Mouse (Mus musculus) fibroblast of lung, adult 2 months (primary cell): ENCODE measurements around the gene C77080.
A peak's percentile ranks its signal among the peaks of the same experiment; 100 is the strongest.

Source experiments
- DNase-seq: peaks from one replicate; pipeline ENCODE4 v3.0.0-alpha.2; 2011; ENCODE audit warnings: low read depth

The C77080 gene

DNA sequence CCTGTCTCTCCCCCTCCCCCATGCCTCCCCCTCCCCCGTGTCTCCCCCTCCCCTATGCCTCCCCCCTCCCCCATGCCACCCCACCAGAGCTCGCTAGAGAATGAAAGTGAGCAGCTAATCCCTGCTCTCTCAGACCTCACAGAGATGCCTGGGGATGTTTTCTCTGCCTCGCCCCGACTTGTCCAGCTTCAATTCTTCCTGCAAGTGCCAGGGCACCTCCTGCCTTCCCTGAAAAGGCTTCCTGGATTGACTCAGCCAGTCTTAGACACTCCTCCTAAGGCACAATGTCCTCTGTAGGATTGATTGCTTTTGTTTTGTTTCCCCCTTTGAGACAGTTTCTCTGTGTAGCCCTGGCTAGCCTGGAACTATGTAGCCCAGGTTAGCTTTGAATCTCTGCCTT lies at the start of gene C77080:
TSS of gene C77080 (minus strand) at position 209 of the 400 bp plus-strand sequence.
- no peak for DNase-seq

DNA sequence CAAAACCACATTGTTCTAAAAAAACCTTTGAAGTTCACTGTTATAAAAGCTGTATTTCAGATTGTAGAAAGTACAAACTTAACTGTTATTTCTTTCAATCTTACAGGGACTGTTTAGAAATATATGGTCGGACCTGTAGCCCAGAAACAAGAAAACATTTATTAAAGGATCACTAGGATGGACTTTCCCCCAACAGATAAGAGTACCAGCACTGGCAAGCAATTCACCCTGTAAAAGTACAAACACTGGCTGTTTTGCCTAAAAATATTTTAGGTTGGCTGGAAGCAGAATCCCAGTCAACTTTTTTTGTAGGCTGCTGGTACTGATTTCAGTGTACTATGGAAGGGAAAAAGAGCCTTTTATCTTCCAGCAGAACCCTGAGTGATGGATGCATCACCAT lies 46.7 kb upstream of the C77080 start:
- no peak for DNase-seq

DNA sequence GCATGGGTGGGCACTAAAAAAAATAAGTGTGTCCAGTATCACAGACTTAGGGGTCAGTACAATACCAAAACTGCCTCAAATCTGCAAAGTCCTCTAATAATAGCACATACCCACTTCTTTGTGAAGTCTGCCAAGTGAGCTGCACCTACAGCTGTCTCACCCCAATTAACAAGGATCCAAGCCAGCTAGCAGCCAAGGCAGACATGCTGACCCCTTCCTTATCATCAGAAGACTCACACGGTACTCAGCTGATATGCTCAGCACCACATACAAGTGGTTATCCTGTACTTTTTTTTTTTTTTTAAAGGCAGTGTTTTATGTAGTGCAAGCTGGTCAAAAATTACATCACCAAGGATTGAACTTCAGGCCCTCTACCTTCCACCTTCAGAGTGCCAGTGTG lies 43.1 kb upstream of the C77080 start:
- no peak for DNase-seq

DNA sequence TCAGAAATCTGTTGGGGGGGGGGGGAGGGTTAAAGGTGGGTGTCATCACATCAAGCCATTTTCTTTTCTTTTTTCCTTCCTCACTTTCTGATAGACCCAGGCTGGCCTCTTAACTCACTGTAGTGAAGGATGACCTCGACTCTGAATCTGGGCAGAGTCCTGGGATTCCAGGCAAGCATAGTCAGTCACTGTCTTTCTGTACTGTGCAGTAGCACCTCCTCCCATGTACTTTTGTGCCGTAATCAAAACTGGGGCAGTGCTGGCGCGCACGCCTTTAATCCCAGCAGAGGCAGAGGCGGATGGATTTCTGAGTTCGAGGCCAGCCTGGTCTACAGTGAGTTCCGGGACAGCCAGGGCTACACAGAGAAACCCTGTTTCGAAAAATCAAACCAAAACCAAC lies 42.6 kb upstream of the C77080 start:
- DNase-seq, result no peak

DNA sequence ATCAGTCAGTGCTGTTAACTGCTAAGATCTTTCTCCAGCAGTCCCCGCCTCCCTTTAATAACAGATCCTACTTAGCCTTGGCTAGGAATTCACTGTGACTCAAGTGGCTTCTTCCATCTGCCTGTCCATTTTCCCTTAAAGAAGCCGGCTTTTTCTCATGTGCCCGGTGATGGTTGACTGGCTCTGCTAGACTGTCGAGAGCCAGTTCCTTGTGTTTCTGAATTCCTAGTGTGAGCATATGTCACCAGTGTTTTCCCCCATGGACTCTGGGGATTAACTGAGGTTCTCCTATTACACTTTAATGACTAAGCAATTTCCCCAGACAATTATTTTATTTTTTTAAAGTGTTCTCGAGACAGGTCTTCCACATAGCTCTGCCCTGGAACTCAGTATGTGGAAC lies 42.2 kb upstream of the C77080 start:
- peak; percentile 42 for DNase-seq

DNA sequence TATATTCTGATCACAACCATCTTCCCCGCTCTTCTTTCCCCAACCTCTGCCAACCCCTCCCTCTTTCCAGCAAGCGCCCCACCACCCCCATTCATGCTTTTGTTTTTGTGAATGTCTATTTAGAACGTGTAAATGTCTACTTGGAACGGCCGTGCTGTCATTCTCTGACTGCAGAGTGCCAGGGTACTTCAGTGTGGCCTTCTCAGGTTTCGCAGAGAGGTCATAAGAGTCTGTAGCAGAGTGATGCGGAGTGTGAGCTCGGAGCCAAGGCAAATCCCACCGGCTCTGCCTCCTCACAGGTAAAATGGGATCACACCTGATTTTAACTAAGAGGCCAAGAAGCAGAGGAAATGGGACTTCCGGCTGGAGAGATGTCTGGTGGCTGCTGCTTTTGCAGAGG lies 37.9 kb upstream of the C77080 start:
- no peak for DNase-seq

DNA sequence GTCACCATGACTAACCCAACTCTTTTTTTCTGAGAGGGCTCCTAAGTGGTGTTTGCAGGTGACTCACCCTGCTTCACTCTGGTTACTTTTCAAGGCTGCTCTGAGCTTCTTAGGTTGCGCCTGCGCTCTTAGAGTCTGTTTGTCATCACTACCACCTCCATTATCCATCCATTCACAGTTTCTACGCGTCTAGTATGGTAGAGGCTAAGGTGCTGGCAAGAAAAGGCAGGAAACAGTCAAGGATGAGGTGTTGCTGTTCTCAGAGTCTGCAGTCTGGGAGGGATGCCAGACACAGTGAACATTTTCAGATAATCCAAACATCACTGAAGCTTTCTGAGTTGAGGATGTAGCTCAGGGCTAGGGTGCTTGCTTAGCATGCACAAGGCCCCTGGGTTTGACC lies 36.5 kb upstream of the C77080 start:
- DNase-seq, result no peak

DNA sequence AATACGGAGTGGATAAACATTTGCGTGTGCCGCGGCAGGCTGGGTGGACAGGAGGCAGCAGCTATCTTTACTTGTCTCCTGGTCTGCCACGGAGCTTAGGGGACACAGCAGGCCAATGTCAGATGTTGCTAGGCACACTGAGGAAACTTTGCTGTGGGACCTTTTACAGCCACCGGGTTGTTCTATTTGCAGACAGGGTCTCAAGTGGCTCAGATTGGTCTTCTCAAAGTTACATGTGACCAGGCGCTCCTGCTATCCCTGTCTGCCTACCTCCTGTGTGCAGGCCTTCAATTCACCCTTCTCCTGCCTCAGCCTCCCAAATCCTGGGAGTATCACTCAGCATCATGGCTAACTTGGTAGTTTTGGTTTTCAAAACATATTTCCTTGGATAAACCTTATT lies 34.9 kb upstream of the C77080 start:
- no peak for DNase-seq

DNA sequence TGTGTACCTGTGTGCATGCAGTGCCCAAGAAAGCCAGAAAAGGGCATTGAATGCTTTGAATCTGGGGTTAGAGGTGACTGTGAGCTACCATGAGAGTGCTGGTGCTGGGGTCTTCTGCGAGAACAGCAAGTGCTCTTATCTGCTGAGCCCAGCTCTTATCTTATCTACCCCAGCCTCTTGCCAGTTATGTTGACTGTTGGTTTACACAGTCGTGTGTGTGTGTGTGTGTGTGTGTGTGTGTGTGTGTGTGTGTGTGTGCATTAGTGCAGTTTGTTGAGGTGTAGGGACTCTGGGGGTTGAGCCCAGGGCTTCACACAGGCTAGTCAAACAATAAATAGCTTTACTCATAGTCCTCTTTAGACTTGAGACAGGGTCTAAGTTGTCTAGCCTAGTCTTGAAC lies 34.0 kb upstream of the C77080 start:
- DNase-seq, result no peak

DNA sequence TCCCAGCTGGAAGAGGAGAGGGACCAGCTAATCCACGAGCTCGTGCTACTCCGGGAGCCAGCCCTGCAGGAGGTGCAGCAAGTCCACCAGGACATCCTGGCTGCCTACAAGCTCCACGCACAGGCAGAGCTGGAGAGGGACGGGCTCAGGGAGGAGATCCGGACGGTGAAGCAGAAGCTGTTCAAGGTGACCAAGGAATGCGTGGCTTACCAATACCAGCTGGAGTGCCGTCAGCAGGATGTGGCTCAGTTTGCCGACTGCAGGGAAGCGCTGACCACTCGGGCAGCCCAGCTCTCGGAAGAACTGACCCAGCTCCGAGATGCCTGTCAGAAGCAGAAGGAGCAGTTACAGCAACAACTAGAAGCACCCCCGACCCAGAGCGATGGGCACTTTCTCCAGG lies 32.5 kb upstream of the C77080 start:
- no peak for DNase-seq

DNA sequence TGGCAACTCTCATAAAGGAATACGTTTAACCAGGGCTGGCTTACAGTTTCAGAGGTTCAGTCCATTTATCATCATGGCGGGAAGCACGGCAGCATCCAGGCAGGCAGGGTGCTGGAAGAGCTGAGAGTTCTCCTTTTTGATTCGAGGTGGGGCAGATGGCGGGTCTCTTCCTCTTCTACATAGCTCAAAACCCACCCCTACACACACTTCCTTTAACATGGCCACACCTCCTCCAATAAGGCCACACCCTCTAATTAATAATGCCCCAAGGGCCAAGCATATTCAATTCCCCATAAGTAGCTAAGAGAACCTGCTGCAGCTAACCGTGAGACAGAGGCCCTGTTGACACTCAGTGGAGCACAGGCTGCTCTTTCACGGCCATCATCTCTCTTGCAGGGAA lies 31.6 kb upstream of the C77080 start:
- no peak for DNase-seq

DNA sequence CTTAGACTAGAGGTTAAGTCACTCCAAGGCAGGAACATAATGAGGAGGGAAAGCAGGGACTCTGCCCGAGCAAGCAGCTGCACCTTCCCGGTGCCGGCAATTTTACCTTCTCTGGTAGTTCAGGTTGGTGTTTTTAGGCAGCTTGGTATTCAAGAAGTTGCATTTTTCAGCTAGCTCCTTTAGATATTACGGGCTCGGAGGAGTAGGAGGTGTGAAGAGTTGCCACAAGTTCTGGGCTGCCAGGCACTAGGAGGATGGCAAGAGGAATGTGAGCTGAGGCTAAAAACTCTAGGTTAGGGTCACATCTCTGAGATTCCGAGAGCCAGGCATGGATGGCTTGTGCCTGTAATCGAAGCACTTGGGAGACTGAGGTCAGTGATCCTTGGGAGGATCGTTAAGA lies 28.5 kb upstream of the C77080 start:
- no peak for DNase-seq

DNA sequence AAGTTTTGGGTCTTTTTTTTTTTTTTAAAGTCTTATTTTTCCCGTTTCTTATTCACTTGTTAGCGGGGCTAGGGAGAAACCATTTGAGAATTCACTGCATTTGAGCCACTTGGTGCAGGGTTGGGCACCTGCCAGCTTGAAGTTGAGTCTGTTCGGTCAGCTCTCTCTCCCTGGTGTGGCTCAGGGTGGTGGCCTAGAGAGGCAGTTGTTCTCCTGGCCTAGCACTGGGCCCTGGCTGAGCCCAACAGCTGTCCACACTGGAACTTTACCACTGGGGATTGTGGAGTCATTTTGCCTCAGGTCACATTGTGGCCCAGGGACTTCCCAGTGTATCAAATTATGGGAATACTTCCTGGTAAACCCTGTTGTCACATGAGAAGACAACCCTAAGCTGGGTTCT lies 26.9 kb upstream of the C77080 start:
- DNase-seq, result no peak

DNA sequence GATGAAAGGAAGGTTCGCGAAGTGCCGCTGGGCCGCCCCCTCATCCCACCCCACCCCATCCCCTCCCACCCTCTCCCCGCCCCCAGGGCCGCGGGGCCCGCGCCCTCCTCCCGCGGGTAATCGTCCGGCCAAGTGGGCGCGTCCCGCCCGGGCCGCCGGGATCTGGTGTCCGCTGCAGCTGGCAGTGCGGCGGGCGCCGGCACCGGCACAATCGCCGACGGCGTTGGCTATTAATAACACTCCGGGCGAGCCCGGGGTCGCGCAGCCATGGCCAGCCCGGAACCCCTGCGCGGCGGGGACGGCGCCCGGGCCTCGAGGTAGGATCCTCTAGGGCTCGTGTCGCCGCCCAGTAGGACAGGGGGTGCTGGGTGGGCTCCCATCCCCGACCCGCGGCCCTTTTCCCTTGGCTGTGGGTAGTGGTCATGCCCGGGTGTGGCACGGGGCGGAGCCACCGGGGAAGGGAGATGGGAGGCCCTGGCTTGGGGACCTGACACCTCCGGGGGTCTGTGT lies 26.3 kb upstream of the C77080 start, which contains the start of gene Sync:
TSS of gene Sync (plus strand) at position 146 of the 510 bp plus-strand sequence.
- DNase-seq, result no peak

DNA sequence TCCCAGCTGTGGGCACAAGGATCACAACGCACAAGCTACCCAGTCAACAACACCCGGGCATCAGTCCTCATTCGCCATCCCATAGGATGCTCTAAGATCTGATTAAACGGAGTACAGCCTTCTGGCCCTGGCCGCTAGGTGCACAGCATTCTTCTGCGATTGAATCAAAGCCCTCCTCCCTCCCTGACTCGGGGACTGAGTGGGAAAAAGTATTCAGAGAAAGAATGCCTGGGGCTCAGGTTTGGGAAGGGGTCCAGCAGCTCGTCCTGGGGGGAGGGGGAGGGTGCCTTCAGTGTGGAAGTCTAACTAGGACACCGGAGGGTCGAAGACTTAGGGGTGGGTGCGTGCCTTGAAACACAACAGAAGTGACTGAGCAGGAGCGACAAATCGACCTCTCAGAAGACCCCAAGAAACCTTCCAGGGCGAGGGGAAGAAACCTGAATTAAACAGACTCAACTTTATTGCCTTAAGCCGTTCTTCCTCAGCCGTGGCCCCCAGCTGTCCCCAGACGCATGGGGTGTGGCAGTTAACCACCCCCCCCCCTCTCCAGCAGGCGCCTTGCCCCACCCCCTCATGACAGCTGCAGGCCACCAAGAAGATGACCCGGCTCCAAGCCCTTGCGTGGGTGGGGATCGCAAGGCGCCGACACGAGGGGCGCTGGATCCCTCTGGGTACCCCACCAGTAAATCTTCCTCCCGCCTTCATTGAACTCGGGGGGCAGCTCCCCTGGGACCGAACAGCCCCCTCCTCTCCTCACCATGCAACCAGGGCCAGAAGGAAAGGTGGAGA lies 25.7 kb upstream of the C77080 start:
- DNase-seq, result no peak

DNA sequence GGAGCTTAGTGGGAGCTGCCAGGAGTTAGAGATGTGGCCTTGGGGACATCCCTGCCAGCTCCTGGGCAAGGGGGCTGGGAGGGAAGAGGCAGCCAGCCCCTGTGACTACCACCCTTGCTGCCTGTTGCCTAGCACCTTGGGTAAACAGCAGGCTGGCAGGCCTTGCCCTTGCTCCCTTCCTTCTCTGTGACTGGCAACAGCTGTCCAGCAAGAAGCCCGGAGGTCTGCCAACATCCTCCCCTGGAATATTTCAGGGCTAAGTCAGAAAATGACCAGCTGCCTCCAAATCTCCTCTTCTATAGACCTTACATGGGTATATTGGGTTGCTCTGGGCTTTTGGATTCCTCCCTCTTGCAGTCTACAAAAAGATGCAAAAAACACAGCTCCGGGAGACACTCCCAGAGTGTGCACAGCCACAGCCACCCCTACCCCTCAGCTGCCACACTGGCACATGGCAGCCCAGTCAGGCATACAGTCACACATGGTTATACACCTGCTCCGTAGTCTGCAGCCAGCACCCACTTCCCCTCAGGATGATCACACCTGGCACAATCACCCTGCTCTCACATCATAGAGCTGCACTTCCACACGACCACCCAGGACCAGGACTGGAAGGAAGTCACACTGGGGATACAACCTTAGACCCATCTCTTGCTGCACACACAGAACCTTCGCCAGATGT lies 24.9 kb upstream of the C77080 start:
- no peak for DNase-seq

DNA sequence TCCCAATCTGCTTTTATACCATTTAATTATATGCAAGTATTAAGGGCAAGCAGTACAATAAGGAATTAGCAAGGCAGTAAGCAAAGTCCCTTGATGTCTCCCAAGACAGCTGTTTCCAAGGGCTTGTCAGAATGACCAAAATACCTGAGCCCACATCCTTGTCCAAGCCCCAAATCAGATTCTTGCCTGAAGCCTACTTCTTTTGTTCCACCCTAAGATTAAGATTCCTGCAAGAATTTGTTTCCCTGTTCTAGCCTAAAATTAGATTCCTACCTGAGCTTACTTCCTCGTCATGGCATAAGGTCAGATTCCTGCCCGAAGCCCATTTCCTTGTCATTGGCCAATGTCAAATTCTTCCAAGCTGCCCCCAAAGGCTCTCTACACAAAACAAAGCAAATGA lies 23.5 kb upstream of the C77080 start:
- no peak for DNase-seq

DNA sequence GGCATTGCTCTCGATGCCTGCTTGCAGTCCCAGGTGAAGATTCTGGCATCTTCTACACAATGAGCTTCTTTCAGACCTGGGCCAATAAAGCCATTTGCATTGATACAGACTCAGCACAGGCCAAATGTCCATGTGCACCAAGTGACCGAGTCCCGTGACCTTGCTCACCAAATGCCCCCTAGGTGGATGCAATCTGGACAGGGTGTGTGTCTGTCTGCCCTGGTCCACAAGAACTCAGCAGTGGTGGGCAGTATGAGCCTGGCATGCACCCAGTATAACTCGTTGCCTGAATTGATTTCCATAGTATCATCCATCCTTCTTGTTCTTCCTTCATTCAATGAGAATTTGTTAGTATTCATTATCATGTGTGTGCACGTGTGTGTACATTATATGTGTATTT lies 22.0 kb upstream of the C77080 start:
- no peak for DNase-seq

DNA sequence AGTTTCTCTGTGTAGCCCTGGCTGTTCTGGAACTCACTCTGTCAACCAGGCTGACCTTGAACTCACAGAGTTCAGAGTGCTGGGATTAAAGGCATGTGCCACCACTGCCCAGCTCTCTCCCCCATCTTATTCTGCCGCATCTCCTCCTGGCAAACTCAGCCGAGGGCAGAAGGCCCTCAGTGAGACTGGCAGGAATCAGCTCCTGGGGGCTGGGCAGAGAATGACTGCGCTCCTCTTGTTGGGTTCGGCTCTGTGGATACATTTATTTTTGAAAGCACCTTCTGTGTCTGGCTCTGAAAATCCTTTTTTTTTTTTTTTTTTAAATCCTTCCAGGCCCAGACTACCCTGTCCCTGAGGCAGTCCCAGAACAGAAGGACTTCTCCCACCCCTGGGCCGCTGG lies 21.6 kb upstream of the C77080 start:
- DNase-seq, result no peak

DNA sequence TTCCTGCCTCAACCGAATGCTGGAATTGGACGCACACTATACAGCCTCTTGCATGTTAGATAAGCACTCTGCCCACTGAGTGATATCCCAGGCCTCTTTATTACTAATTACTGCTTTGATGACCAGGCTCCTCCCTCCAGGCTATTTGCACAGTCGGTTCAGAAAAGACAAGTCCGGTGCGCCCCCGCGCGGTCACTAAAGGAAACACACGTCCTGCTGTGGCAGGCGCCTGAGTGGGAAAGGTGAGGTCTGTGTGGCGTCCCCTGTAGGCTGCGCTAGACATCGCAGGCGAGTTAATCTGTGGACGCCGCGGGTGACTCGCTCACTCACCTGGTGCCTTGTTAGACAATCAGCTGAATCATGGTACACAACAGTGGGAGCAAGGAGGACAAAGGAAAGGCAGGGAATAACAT lies 15.3 kb upstream of the C77080 start:
- DNase-seq, result peak; percentile 69

DNA sequence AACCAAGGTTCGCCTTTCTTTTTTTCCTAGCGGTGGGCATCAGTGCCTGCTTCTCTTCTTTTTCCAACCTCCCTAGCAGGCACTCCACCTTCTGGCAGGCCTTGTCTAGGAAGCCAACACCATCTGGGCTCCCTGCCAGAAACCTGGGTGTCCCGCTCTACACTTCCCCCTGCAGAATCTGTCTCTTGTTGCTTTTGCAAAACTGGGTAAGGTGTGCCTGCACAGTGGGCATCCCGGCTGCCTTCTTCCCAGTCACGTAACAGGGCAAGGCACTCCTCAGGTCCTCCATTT lies 11.5 kb upstream of the C77080 start:
- DNase-seq, result no peak

DNA sequence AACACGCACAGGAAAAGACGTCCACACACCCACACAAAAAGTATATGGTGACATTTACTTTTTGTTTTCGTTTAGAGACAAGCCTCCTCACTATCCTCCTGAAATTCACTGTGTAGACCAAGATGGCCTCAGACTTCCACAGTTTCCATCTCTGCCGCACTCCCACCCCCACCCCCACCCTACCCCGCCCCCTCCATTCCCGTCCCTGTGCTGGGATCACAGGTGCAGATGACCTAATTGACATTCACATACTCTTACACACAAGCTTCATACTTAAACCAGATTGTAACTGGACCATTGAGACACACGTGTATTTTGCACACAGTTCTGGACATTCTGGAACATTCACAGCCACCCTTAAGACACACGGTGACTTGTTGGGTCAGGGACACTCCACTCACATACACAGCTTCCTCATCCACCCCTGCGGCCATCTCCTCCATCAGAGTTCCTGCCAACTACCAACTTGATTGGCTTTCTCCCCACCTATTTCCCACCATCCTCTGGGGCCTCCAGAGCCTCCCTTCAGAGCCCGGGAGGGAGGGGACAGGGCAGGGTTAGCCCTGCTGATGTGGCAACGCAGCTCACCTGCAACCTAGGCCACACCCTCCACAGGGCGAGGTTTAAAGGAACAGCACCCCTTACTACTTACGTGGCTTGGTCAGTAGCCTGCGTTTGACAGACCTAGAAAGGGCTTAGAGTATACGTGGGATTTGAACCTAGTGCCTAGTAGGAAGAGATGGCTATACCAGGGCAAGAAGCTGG lies 11.0 kb upstream of the C77080 start:
- no peak for DNase-seq

DNA sequence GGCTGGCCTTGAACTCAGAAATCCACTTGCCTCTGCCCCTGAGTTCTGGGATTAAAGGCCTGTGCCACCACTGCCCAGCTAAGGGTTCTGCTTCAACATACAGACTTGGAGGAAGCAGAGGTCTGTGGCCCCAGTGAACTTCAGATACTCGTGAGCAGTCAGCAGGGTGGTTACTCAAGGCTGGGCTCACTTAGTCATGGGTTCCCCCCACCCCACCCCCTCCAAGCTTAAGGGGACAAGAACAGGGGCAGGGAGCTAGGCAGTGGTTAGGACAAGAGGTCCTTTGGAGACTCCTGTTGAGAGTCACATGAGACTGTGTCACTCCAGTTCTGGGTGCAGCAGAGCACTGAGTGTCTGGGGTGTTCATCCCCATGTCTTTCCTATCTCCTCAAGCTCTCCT lies 7.5 kb upstream of the C77080 start:
- no peak for DNase-seq
